Mouse (Mus musculus): ENCODE data around the gene Rsl24d1.

- TF ChIP-seq CTCF (IDR thresholded peaks at IDR 0.05; ENCODE audit: borderline replicate concordance, control insufficient read depth, extremely low read depth, insufficient read depth, low read length, poor library complexity) = no peak
- TF ChIP-seq POLR2A (IDR thresholded peaks at IDR 0.05; ENCODE audit: control insufficient read depth, extremely low read depth, insufficient read depth, low read length, poor library complexity) = no peak
These were observed 26.1 kb upstream of the Rsl24d1 start for GRCm38 (mm10) chr9:73087121-73087520.
